38 mouse cellular contexts compared by ENCODE assay signal in the genomic region with DNA sequence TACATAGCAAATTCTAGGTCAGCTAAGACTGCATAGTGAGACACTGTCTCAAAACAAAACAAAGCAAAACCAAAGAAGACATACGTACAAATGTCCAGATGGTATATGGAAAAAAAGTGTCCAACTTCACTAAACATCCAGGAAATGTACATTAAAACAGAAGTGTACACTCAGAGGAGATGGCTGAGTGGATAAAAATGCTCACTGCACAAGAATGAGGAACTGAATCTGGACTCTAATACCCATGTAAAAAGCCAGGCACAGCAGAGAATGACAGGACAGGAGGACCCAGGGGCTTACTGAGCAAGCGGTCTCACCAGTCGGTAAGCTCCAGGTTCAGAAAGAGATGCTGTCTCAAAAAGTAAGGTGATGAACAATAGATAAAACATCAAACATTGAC. TPM values are rescaled to one million over a fixed set of nuclear protein-coding genes. Genes with fewer than 3 reads are reported as not detected.
DNase-seq lines count a peak whose midpoint lies in the region; ATAC-seq lines count a peak whose summit lies in the region.
"Had no signal": no experiment of that assay in that cellular context is flagged by ENCODE, and none has a peak within 500 bp of the region (broad histone marks: within the 10 kb centered on the region; RNA-seq: fewer than 3 reads in every experiment).

No protein-coding gene starts in this region.

- no peak overlapping the region for H3K27ac ChIP-seq in kidney, embryonic 16.5 days (ENCODE audit: low read length)
- H3K27ac ChIP-seq in hindbrain, embryonic 11.5 days (ENCODE audit: low read depth, low read length) = no peak overlapping the region
- H3K27ac ChIP-seq: forebrain, embryonic 12.5 days; hindbrain, embryonic 14.5 days; limb, embryonic 10.5 days; limb, embryonic 15.5 days; liver, embryonic 13.5 days; midbrain, embryonic 10.5 days; midbrain, embryonic 15.5 days had no signal

- DNase-seq in B cell, adult 2 months = peak; percentile 65 to 69
- DNase-seq in MEL-GATA-1-ER (ENCODE audit: extremely low read depth, low read depth) (peak; percentile 56), adipocyte (ENCODE audit: low spot score) (no peak)
- no peak for DNase-seq in hindbrain, embryonic 11.5 days (ENCODE audit: low spot score)
- DNase-seq: adrenal gland, adult 8-10 months; cerebellum, adult 11 months; cerebellum, adult 9-11 months; gastrocnemius, postnatal 25 days; heart, adult 18-20 months; heart, postnatal 36 days; kidney, adult 9 months; kidney, postnatal 25 days; liver, embryonic 13.5 days; lung, adult 18-20 months; lung, postnatal 4 days; right cerebral cortex, adult 18-20 months; thymus, adult 2 months; thymus, postnatal 36 days had no signal

- H3K27me3 ChIP-seq in kidney, embryonic 16.5 days (ENCODE audit: insufficient read depth, low read length) = no peaks in the 10 kb centered on the region
- no peaks in the 10 kb centered on the region for H3K27me3 ChIP-seq in hindbrain, embryonic 11.5 days (ENCODE audit: control insufficient read depth, insufficient read depth, low read length)
- H3K27me3 ChIP-seq: forebrain, embryonic 12.5 days; limb, embryonic 15.5 days; midbrain, embryonic 15.5 days had no signal

- no peak overlapping the region for H3K4me3 ChIP-seq in kidney, embryonic 16.5 days (ENCODE audit: low read length)
- H3K4me3 ChIP-seq in hindbrain, embryonic 11.5 days (ENCODE audit: low read depth, low read length) = no peak overlapping the region
- H3K4me3 ChIP-seq: erythroblast, embryonic 14.5 days; forebrain, embryonic 12.5 days; limb, embryonic 10.5 days; limb, embryonic 15.5 days; liver, embryonic 13.5 days; midbrain, embryonic 10.5 days; midbrain, embryonic 15.5 days had no signal

- H3K36me3 ChIP-seq in kidney, embryonic 16.5 days (ENCODE audit: insufficient read depth, low read length) = no peaks in the 10 kb centered on the region
- H3K36me3 ChIP-seq in hindbrain, embryonic 11.5 days (ENCODE audit: control insufficient read depth, insufficient read depth, low read length) = no peaks in the 10 kb centered on the region
- H3K36me3 ChIP-seq: forebrain, embryonic 12.5 days; limb, embryonic 10.5 days; limb, embryonic 15.5 days; liver, embryonic 13.5 days; midbrain, embryonic 10.5 days; midbrain, embryonic 15.5 days had no signal

- H3K4me1 ChIP-seq in kidney, embryonic 16.5 days (ENCODE audit: insufficient read depth, low read length) = peaks cover 14% of the 10 kb centered on the region
- H3K4me1 ChIP-seq in hindbrain, embryonic 11.5 days (replicated peaks; ENCODE audit: control insufficient read depth, insufficient read depth, low read length) = peaks cover 2% of the 10 kb centered on the region; the same call in 1 of the 2 replicates

- peak; percentile 58 to 68 for ATAC-seq in hematopoietic stem cell, adult 5-6 weeks (replicated peaks in 1 of 2; ENCODE audit: insufficient read depth in 1 of 2, low FRiP score in 2 of 2, low TSS enrichment in 1 of 2, low read depth in 1 of 2, poor library complexity in 2 of 2, severe bottlenecking in 2 of 2)
- ATAC-seq in neutrophil, adult 5-6 weeks (ENCODE audit: extremely low read depth, insufficient number of reproducible peaks, low FRiP score, poor library complexity, severe bottlenecking) = peak; percentile 81
- no peak for ATAC-seq in kidney, embryonic 16.5 days (ENCODE audit: low FRiP score, low TSS enrichment)
- no peak for ATAC-seq in hindbrain, embryonic 11.5 days (ENCODE audit: low FRiP score)
- ATAC-seq: activated CD4-positive, CD25-positive, alpha-beta regulatory T cell, adult 4 months; intestine, postnatal 0 days; lung, postnatal 0 days; midbrain, embryonic 15.5 days had no signal

- WGBS in kidney, embryonic 16.5 days = 84% methylated on average over 3 of the region's 3 CpGs
- WGBS in hindbrain, embryonic 11.5 days = 90% methylated on average over 3 of the region's 3 CpGs

- H3K4me2 ChIP-seq in kidney, embryonic 16.5 days (replicated peaks; ENCODE audit: low read depth, low read length) = no peak overlapping the region
- no peak overlapping the region for H3K4me2 ChIP-seq in hindbrain, embryonic 11.5 days (replicated peaks; ENCODE audit: low read depth, low read length)
- H3K4me2 ChIP-seq: forebrain, embryonic 12.5 days; heart, embryonic 11.5 days; hindbrain, embryonic 14.5 days; limb, embryonic 15.5 days; liver, embryonic 13.5 days; midbrain, embryonic 15.5 days had no signal

- H3K9me3 ChIP-seq in kidney, embryonic 16.5 days (ENCODE audit: low read length) = no peaks in the 10 kb centered on the region
- H3K9me3 ChIP-seq in hindbrain, embryonic 11.5 days (ENCODE audit: control insufficient read depth, low read length) = no peaks in the 10 kb centered on the region
- H3K9me3 ChIP-seq: forebrain, embryonic 12.5 days; limb, embryonic 10.5 days; limb, embryonic 15.5 days; liver, embryonic 13.5 days; midbrain, embryonic 10.5 days; midbrain, embryonic 15.5 days had no signal

- H3K9ac ChIP-seq in kidney, embryonic 16.5 days (replicated peaks; ENCODE audit: low read length) = no peak overlapping the region
- no peak overlapping the region for H3K9ac ChIP-seq in hindbrain, embryonic 11.5 days (ENCODE audit: low read depth, low read length)
- H3K9ac ChIP-seq: forebrain, embryonic 12.5 days; hindbrain, embryonic 14.5 days; limb, embryonic 15.5 days; liver, embryonic 13.5 days; midbrain, embryonic 15.5 days had no signal

RNA-seq across cellular contexts. Expression of a gene that starts 5.3 kb away (rescaled TPM):
- 60.3 and 93.3 TPM in 2 replicates for total RNA-seq in hematopoietic stem cell, adult 5-6 weeks (2017)
- total RNA-seq in neutrophil, adult 5-6 weeks (2017) = 158 and 160 TPM in 2 replicates
- 27.1 and 27.4 TPM in 2 replicates for polyA plus RNA-seq in kidney, embryonic 16.5 days (2015; fragmentation: Nextera tagmentation; extraction: Ambion mirVana)
- polyA plus RNA-seq in hindbrain, embryonic 11.5 days (2014; fragmentation: Nextera tagmentation; extraction: Ambion mirVana) = 29.2 and 33.1 TPM in 2 replicates

RNA-seq across cellular contexts. Expression of a gene that starts 20.0 kb away (rescaled TPM):
- total RNA-seq in hematopoietic stem cell, adult 5-6 weeks (2017) = not detected in 2 replicates
- not detected in 2 replicates for total RNA-seq in neutrophil, adult 5-6 weeks (2017)
- polyA plus RNA-seq in kidney, embryonic 16.5 days (2015; fragmentation: Nextera tagmentation; extraction: Ambion mirVana) = not detected in 2 replicates
- not detected in 2 replicates for polyA plus RNA-seq in hindbrain, embryonic 11.5 days (2014; fragmentation: Nextera tagmentation; extraction: Ambion mirVana)
- total RNA-seq: adrenal gland, adult 8-10 months; adrenal gland, postnatal 4 days; gastrocnemius, postnatal 25 days; heart, adult 18-20 months; heart, postnatal 36 days; layer of hippocampus, adult 18-20 months; layer of hippocampus, postnatal 14 days had no signal
- polyA plus RNA-seq: activated CD4-positive, CD25-positive, alpha-beta regulatory T cell, adult 4 months; embryonic facial prominence, embryonic 14.5 days; erythroblast, embryonic 14.5 days; forebrain, embryonic 12.5 days; heart, embryonic 11.5 days; heart, embryonic 16.5 days; hindbrain, embryonic 14.5 days; intestine, postnatal 0 days; limb, embryonic 10.5 days; limb, embryonic 15.5 days; liver, embryonic 13.5 days; lung, postnatal 0 days; midbrain, embryonic 10.5 days; midbrain, embryonic 15.5 days; neural tube, embryonic 11.5 days; thymus, adult 2 months had no signal

RNA-seq across cellular contexts. Expression of a gene that starts 37.6 kb away (rescaled TPM):
- 22.8 and 31.4 TPM in 2 replicates for total RNA-seq in hematopoietic stem cell, adult 5-6 weeks (2017)
- 10.8 and 13.4 TPM in 2 replicates for total RNA-seq in neutrophil, adult 5-6 weeks (2017)
- polyA plus RNA-seq in kidney, embryonic 16.5 days (2015; fragmentation: Nextera tagmentation; extraction: Ambion mirVana) = 33.4 and 36.0 TPM in 2 replicates
- polyA plus RNA-seq in hindbrain, embryonic 11.5 days (2014; fragmentation: Nextera tagmentation; extraction: Ambion mirVana) = 31.5 and 33.2 TPM in 2 replicates

Comparison
In these comparisons a context has a peak if more than half of its experiments do, and no peak if none do; other contexts are left out.
1. DNase-seq: peak in B cell, adult 2 months (2 of 2) and MEL-GATA-1-ER (single experiment); none in adipocyte (single experiment) and hindbrain, embryonic 11.5 days (single experiment).
2. ATAC-seq: peak in hematopoietic stem cell, adult 5-6 weeks (2 of 2) and neutrophil, adult 5-6 weeks (single experiment); none in kidney, embryonic 16.5 days (single experiment) and hindbrain, embryonic 11.5 days (single experiment).